Mouse (Mus musculus): Measurements from ENCODE around the gene Gm13287.
"Not testable (repeated sequence)": the region's sequence is repeated elsewhere in the genome, so short reads cannot be mapped to it uniquely, and the experiment has no call there.

DNA sequence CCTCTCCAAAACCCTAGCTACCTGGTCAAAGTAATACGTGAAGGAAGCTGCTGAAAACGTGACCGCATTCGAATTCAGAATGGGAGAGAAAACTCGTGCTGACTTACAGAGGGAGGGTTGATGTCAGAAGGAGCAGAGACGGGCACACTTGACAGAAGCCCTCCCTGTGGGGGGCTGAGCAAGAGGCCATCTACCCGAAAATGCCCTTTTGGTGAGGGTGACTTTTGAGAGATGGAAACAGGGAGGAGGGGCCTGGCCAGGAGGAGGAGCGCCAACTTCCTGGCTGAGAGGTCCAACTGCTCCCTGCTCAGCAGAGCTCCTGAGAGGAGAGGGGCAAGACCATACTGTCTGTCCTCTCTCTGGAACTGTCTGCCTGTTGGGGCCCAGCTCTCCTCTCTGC, 2.2 kb downstream of the Gm13287 start, which contains the start of gene Gm13288:
- not testable (repeated sequence) for TF ChIP-seq CTCF (IDR thresholded peaks at IDR 0.05 in 2 of 3, conservative IDR thresholded peaks at IDR 0.05 in 1 of 3; ENCODE audit: control insufficient read depth in 1 of 3, insufficient read depth in 1 of 3, low read depth in 2 of 3, low read length in 3 of 3, poor library complexity in 1 of 3, severe bottlenecking in 1 of 3); EP300 (IDR thresholded peaks at IDR 0.05; ENCODE audit: low read depth in 1 of 2, low read length in 2 of 2); POLR2A (IDR thresholded peaks at IDR 0.05; ENCODE audit: control insufficient read depth in 1 of 2, insufficient read depth in 1 of 2, low read depth in 1 of 2, low read length in 2 of 2, poor library complexity in 1 of 2); MYB (IDR thresholded peaks at IDR 0.05; ENCODE audit: low read depth, low read length); ZC3H11A (IDR thresholded peaks at IDR 0.05; ENCODE audit: low read depth, low read length); NELFE (IDR thresholded peaks at IDR 0.05; ENCODE audit: low read depth, low read length); HCFC1 (IDR thresholded peaks at IDR 0.05; ENCODE audit: low read depth, low read length)
